Mouse (Mus musculus) splenic B cell, adult 2 months (primary cell): ENCODE results near the gene 1110032A03Rik.

Experiments used
- DNase-seq: peaks from one replicate; pipeline ENCODE4 v3.0.0-alpha.2; 2011; ENCODE audit warnings: low read depth, low spot score
- H3K27me3 ChIP-seq: 2 replicates; pipeline ENCODE4 v1.6.1; 2012; ENCODE audit warnings: mild to moderate bottlenecking, low read length, moderate library complexity, mixed read lengths; ENCODE audit not compliant: control insufficient read depth, poor library complexity, insufficient read depth, severe bottlenecking
- H3K36me3 ChIP-seq: 2 replicates; pipeline ENCODE4 v1.6.1; 2012; ENCODE audit warnings: mild to moderate bottlenecking, low read length, moderate library complexity, mixed read lengths; ENCODE audit not compliant: control insufficient read depth, poor library complexity, insufficient read depth, severe bottlenecking

1110032A03Rik gene

DNA sequence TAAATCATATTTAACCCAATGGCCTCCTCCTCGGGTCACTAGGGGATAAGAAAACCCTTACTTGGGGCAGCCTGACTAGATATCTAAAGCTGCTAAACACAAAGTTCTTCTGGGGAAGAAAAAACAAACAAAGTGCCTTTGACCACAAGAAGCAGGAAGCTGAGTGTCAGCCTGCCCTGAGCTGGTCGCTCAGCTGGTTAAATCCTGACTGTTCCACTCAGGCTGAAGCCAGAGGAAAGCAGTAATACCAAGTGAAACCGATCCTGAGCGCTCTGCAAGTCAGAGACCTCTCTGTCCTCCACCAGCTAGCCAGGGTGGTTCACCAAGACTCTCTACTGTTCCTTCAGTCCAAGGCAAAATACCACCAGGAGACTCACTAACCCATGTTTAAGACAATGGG, 45.7 kb downstream of the 1110032A03Rik start:
- DNase-seq = no peak
- H3K36me3 ChIP-seq = no peaks in the 10 kb centered on the region

DNA sequence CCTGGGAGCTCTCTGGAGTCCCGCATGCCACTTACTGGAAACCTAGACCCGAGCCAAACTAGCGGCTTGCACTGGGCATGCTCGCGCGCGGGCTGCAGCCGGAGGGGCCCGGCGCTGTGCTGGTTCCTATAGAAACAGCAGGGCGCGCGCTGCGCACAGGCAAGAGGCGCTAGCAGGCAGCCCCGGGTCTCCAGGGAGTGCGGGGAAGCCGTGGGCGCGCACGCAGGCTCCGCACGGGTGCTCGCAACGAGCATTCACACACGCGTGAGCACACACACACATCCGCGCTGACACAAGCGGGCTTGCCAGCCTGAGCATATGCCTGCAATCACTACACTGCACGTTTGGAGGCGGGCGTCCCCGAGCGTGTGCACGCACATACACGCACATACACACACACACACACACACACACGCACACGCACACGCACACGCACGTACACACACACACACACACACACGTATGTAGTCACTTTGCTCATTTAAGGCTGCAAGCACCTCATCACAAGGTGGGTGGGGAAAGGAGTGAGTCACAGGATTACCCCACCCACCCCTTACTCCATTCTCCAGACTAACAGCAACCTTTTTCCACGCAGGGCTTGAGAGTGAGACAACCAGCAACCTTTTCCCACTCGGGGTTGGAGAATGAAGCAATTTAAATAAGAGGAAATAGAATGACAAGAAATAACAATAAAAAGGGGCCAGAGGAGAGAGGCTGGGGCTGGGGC, 47.2 kb downstream of the 1110032A03Rik start:
- peak; percentile 57 for DNase-seq
- Histone ChIP-seq H3K36me3 (no peaks in the 10 kb centered on the region), H3K27me3 (no peaks in the 10 kb centered on the region; the same call in none of the 2 replicates)

More for the DNA sequence above, 45.7 kb downstream of the 1110032A03Rik start:
- H3K27me3 ChIP-seq = no peaks in the 10 kb centered on the region; the same call in none of the 2 replicates

DNA sequence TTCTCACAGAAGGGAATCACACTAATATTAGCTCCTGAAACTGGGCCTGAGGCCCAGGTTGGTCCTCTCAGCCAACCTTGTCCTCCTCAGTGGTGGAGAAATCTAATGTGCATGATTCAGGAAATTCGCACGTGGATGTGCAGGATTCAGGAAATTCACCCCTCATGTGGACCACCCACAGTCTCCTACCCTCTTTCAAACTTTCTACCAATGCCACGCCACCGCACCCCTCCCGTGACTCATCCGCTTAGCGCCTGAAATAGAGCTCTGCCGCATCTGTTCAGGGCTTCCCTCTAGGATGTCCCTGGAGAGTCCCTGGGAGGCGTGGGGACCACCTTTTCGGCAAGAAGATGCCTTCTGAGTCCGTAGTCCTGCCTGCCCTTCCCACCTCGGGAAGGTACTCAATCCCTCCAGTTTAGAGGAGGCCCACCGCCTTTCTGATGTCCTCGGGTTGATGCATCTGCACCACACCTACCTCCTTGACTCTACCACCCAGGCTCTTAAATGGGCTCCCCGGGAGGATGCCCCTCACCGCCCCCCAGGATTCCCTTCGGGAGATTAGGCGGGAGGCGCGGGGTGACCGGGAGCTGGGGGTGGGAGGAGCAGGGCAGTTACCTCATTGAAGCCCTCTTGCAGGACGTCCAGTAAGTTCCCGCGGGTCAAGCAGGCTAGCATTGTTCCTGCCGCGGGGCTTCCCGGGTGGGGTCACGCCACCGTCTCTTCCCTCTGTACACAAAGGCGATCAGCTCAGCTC, 48.0 kb downstream of the 1110032A03Rik start:
- H3K36me3 ChIP-seq = no peaks in the 10 kb centered on the region
- no peaks in the 10 kb centered on the region; the same call in 1 of the 2 replicates for H3K27me3 ChIP-seq
- no peak for DNase-seq

DNA sequence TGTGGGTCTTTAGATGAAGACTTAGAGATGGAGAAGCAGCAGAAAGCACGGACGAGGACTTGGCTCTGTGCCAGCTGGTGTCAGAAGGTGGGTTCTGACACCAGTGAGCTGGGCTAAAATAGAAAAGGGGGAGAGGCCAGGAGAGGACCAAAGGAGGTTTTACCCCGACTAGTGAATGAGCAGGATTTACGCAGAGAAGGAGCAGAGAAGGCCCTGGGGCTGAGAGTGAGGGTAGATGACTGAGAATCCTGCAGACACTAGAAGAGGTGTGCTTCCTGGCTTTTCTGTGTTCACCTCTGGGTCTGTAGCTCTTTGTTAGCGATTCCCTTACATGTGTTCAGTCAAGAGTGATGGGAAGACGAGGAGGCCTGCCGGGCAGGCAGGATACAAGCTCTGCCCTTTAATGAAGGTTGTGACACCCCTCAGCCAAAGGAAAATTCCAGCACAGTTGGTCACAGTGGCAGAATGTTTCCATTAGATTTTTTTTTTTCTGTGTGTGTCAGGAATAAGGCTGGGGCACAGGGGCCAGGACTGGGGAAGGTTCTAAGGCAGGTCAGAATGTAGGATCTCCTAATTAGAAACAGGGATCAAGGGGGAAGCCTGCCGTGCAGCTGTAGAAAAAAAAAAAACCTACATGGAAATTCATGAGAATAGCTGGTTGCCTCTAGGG, 49.3 kb downstream of the 1110032A03Rik start:
- no peak for DNase-seq
- no peaks in the 10 kb centered on the region for H3K36me3 ChIP-seq
- no peaks in the 10 kb centered on the region; the same call in 1 of the 2 replicates for H3K27me3 ChIP-seq

DNA sequence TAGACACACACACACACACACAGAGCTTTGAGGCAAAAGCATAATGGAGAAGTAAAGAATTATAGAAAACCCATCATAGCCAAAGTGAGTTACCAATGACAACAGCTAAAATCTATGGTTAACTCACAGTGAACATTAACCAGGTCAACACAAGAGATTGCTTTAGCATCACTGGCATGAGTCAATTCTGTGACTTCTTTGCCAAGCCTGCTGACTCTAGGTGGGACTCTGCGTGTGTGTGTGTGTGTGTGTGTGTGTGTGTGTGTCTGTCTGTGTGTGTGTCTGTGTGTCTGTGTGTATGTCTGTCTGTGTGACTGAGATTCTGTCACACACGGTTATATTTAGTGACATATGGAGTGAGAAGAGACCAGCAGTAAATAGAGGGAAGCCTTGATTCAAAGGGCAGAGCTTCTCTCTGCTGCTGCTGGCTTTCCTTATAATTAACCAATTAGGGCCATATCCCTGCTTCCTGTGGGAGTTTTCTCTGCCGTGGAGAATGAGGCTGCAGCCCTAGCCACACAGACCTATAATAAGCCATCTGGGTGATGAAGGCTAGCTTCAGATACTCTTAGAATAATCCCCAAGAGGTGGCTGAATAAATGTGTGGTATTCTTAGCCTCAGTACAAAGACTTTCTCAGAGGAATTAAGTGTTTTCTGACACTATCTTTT, 50.5 kb downstream of the 1110032A03Rik start:
- no peak for DNase-seq
- H3K27me3 ChIP-seq = no peaks in the 10 kb centered on the region; the same call in 1 of the 2 replicates
- no peaks in the 10 kb centered on the region for H3K36me3 ChIP-seq

DNA sequence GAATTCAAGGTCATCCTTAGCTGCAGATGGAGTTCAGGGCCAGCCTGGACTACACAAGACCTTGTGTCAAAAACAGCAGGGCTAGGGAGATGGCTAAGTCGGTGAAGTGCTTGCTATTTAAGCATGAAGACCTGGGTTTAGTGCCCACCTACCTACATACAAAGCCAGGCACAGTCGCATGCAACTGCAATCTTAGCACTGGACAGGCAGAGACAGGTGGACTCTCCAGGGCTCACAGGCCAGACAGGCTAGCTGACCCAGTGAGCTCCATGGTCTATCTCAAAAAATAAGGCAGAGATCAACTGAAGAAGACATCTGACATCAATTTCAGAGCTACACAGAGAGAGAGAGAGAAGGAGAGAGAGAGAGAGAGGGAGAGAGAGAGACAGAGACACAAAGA, 51.2 kb downstream of the 1110032A03Rik start:
- Histone ChIP-seq H3K36me3 (no peaks in the 10 kb centered on the region), H3K27me3 (no peaks in the 10 kb centered on the region; the same call in 1 of the 2 replicates)
- DNase-seq = no peak

DNA sequence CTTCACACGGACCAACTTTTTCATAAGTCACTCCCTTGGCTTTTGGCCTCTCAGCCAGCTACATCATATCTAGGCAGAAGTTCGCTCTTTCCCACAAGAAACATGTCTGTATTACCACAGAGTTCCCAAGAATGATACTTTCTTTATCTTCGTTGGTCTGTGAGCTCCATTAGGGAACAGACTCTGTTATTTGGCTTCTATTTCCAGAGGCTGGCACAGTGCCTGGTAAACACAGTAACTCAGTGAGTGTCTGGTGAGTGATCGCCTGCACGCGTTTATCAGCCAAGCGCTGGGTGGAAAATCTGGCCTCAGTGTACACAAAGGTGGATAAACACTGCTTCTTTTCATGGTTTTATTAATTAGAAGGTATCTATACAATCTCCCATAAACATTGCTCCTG, 51.9 kb downstream of the 1110032A03Rik start:
- Histone ChIP-seq H3K27me3 (no peaks in the 10 kb centered on the region; the same call in 1 of the 2 replicates), H3K36me3 (no peaks in the 10 kb centered on the region)
- no peak for DNase-seq

DNA sequence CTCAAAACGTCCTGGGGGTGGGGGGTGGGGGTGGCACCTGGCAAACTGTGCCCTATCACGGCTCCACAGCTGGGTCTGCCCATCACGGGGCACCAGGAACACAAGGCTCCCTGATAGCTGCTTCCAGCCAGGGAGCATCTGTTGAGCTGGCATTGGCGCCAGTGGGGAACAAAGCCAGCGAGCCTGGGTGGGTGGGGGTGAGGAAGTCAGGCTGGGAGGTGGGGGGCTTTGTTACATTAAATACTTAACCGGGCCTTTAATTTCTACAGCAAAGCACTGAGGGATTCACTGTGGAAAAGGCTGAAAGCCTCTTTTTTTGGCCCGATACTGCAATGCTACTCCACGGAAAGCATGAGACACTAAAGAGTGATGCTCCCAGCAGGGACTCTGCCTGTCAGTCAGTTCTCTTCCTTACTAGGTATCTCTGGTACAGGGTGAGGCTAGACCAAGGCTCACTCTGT, 52.8 kb downstream of the 1110032A03Rik start:
- H3K27me3 ChIP-seq = no peaks in the 10 kb centered on the region; the same call in 1 of the 2 replicates
- no peaks in the 10 kb centered on the region for H3K36me3 ChIP-seq
- no peak for DNase-seq

DNA sequence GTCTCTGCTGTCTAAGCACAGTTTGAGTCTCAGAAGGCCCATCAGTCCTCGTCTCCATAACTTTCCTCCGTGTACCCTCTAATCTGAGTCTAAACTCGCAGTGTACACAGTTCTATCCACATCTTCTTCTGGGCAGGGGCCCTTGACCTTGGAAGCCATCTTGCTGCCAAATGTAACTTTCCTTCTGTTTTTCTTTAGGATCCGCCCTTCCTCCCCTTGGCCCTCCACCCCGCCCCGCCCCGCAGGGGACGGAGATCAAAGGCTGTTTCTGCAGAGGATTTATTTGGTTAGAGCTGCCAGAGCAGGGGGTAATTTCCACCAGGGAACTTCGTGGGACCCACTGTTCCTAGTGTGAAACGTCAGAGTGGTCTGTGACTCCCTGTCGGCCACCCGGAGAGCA, 54.3 kb downstream of the 1110032A03Rik start:
- Histone ChIP-seq H3K27me3 (no peaks in the 10 kb centered on the region; the same call in 1 of the 2 replicates), H3K36me3 (no peaks in the 10 kb centered on the region)
- DNase-seq = no peak

DNA sequence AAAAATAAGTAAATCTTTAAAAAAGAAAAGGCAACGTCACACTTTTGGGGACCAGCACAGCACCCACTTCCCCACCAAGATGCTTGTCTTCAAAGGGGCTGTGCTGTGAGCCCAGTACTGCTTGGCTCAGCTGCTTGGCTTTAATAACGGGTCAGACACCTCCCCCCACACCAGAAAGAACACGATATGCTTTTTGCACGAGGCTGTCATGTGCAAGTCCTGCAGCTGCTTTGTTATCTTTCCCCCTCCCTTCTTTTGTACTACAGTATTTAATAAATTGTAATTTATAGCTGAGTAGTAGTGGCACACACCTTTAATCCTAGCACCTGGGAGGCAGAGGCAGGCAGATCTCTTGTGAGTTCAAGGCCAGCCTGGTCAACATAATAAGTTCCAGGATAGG, 56.4 kb downstream of the 1110032A03Rik start:
- Histone ChIP-seq H3K36me3 (no peaks in the 10 kb centered on the region), H3K27me3 (no peaks in the 10 kb centered on the region)
- no peak for DNase-seq

DNA sequence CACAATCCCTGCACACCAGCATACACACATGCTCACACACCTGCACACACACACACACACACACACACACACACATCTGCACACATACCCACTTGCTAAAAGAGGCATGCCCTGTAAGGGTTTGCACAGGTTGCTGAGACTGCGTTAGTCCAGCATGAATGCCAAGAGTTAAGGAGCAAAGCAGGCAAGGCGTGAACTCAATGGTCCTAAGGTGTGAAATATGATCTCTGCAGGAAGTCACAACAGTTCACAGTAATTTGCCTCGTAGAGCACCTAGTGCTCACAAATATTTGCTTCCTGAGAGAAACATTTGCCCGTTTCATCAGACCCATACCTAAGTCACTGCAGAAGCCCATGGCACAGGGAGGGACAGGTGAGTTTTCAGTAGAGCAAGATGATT, 61.1 kb downstream of the 1110032A03Rik start:
- Histone ChIP-seq H3K27me3 (no peaks in the 10 kb centered on the region), H3K36me3 (no peaks in the 10 kb centered on the region)
- DNase-seq = no peak
